Mouse (Mus musculus) layer of hippocampus, adult 11-12 months (tissue): ENCODE measurements around the gene Gm17364.
A peak's percentile ranks its signal among the peaks of the same experiment; 100 is the strongest.
"Not testable (repeated sequence)": the region's sequence is repeated elsewhere in the genome, so short reads cannot be mapped to it uniquely, and the experiment has no call there.

Experiments
- DNase-seq: peaks from one replicate; pipeline ENCODE4 v3.0.0; 2022; ENCODE audit warnings: low spot score

Gm17364 gene

DNA sequence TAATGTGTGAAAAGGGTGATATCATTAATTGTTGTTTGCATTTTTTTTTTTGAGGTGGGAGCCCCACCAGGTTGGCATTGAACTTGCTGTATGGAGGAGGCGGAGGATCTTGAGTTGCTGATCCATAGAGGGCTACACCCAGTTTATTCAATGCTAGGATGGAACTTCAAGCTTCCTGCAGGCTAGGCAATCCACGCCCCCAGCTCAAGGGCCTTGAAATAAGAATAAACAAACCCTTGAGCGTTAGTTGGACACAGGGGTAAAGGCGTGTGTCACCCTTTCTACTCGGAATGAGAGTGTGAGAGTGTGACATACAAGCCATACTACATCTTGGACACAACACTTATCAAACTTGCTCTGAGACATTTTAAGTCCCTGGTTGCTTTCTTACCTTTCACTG, 22.1 kb downstream of the Gm17364 start:
- no peak for DNase-seq

DNA sequence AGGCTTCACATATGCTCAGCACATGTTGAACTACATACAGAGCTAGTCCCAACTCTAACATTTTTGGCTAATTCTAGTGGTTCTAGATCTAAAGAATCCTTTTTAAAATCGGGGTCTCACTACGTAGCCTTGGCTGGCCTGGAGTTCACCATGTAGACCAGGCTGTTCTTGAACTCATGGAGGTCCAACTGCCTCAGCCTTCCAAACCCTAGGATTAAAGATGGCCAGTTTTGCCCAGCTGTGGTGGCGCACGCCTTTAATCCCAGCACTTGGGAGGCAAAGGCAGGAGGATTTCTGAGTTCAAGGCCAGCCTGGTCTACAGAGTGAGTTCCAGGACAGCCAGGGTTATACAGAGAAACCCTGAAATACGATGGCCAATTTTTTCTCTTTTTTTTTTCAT, 22.5 kb downstream of the Gm17364 start:
- not testable (repeated sequence) for DNase-seq

DNA sequence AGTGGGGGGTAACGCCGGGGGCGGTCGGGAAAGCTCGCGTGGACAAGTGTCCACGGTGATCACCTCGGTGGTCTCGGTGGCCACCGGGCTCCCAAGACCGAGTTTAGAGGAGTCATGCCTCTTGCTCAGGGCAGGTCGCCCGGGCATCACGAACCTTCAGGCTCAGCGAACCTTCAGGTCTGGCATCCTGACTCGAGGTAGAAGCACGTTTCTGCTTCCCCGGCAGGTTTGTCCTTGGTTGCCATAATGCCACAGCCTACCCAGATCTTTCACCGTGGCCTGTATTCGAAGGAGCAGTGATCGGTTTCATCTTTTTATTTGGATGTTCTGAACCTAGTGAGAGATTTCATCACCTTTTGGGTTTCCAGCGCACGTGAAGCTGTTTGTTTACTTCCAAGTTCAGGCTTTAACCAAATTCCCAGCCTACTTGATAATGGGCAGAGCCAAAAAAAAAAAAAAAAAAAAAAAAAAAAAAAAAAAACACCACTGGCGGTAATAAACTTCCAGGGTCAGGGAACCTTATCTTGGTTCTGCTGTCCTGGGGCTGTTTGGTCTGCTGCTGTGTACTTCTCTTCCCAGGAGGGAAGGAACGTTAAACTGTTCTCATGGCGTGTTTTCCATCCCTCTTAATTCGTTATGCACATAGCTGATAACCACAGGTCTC, 23.3 kb downstream of the Gm17364 start:
- DNase-seq: no peak

DNA sequence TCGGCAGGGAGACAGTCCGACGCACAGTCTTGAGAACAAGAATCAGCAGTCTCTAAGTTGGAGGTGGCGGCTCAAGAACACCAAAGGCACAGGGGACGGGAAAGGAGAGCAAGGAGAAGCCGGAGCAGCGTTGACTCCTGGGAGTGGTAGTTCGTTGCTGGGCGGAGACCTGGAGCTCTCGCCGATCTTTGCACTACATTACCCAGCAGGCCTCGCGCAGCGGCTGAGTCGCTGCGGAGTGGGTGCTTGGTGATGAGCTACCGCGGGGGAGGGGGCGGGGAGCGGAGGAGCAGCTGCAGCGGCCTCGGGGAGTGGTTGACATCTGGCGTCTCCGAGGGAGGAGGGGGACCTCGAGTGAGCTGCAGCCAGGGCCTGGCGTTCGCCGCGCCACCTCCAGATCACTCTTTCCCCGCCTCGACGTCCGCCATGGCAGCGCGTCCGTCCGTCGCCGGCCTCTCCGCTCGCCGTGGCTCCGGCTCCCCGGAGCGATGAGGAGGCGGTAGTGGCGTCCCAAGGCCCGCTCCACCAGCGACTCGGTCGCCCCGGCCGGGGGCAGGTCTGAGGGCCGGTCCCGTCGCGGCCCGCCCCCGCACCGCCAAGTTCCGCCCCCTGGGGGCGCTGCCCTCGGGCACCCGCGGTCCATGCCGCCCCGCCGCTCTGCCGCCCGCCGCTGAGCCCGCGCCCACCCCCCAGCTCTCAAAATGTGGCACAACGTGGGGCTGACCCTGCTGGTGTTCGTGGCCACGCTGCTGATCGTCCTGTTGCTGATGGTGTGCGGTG, 24.0 kb downstream of the Gm17364 start, which contains the start of gene Smim13:
TSS of gene Smim13 (plus strand) at position 307 of the 780 bp plus-strand sequence.
- DNase-seq: peak; percentile 96

DNA sequence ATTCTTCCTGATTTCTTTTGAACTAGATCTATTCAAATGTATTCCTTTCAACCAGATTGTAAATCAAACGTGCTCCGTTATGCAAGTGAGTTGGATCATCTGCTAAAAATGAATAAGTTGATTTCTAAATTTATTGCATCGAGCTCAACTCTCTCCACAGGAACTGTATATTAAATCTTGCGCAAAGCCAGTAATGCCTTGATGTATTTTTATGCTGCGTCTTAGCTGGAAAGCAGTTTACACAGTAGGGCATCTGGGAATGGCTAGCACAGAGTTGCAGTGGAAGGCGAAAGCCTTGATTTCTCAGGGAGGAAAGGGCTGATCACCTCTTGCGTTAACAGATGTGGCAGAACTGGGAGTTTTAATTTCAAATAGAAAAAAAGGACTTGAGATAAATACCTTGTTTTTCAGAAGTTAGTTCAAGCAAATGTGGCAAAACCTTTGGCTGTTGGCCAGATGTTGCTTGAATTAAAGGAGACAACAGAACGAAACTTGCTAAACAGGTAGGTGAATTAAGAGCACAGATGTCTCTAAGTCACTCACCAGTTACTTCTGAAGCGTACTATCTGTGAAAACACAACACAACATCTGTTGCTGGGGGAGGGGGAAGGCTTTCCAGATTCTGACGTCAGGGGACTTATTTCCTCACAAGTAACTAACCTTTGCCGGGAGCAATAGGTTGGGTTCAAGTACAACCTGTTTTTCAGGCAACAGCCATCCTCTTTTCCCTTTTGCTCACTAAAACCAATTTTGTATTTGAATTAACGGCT, 24.8 kb downstream of the Gm17364 start:
- DNase-seq: no peak

DNA sequence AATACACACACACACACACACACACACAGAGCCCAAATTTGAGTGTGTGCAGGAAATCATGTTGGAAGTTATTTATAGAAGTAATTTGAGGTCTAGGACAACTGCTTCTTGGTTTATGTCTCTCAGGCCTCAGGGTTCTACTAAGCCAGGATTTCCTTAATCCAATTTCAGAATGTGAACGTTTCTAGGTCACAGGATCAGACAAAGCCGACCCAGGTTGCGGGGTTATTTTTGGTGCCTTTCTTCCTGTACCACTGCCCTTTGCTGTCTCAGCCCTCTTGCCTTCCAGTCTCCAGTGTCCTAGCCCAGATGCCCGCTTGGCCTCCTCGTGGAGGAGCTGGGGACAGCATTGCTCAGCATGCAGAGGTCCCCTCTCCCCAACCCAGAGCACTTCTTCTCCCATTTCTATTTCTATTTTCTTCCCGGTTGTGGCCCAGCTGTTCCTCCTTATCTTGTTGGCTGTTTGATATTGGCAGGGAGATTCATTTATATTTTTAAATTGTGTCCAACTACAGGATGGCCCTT, 29.4 kb downstream of the Gm17364 start:
- DNase-seq: no peak

DNA sequence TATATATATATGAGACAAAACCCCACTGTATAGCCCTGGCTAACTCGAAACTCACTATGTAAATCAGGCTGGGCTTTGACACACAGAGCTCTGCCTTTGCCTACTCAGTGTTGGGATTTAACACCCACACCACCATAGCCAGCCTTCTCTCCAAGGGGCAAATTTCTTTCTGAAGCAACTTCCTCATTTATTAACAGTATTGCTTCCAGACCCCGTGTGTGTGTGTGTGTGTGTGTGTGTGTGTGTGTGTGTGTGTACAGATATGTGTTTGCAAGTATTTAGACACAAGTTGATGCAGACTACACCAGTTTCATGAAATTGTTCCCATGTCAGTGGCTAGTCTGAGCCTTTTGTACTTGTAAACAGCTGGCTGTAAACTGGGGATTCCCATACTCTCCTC, 32.2 kb downstream of the Gm17364 start:
- DNase-seq: no peak

DNA sequence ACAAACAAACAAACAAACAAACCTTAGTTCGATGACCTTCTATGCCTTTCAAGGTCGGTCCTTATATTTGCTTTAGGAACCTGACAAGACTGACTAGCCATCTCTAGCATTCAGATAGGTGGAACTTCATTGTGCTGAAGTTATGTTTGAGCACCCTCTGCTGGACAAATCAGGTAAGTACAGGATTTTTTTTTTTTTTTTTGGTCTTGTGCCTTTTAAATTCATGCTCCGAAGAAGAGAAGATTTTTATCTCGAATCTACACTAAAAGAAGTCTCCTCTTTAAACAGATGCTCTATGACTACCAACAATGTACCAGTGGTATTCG, 35.0 kb downstream of the Gm17364 start:
- DNase-seq: peak; percentile 32

DNA sequence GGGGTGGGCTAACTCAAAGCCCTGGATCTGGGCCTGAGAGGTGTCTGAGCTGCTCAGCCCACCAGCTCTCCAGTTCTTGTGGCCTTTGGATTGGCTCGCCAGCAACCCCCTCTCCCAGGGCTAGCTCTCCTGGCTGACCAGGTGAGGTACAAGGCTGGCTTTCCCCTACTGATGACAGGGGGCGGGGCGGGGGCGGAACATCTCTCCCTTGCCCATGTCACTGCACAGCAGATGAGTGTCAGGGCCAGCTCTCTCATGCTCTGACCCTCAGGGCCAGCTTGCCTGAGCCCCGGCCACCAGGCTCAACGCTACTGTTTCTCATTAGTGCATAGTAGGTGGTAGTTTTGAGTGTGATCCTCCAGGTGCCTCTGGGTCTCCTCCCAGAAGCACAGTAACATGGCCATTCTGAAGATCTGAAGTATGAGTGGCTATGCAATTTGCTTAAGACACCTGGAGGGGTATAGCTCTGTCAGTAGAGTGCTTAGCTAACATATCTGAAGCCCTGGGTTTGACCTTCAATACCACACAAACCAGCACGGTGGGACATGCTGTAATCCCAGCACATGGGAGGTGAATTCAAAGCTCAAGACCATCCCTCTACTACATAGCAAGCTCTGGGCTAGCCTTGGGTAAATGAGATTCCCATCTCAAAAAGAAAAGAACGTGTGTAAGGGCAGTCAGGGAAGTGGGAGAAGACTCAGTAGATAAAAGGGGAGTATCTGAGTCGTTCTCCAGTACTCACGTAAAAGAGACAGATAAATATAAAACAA, 35.6 kb downstream of the Gm17364 start:
- DNase-seq: no peak

DNA sequence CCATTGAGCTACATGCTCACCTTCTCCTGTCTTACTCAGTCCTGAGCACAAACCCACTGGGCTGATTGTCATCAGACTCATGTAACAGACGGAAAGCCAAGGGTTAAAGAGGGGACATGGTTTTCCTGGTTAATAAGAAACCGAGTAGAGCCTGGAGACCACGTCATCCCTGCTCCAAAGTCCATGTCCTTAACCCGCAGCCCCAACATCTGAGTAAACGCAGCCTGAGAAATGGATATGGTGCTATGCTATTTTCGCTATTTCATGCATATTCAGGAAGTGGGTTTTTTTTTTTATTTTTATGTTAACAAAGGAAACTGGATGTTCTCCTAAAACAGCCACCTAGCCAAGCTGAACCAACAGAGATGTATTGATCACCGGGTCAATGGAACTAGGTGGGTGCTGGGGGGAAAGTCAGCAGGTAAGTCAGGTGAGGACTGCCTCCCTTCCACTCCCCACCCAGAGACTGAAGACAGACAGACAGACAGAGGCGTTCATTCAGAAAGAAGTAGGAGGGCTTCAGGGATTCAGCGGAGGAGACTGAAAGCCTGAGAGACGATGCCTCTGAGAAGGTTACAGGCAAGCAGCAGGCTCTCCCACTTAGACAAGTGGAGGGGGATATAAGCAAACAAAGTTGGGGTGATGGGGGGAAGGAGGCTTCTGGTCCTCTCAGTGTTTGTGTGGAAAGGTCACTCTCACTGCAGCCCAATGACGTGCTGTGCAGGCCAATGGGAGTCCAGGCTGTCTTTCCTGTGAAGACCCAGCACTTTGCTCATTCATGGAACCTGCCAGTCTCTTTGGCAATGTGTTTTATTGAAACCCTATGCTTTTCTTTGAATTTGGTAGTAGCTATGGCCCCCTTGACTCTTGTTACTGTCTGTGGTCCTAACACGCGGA, 37.7 kb downstream of the Gm17364 start:
- no peak for DNase-seq

DNA sequence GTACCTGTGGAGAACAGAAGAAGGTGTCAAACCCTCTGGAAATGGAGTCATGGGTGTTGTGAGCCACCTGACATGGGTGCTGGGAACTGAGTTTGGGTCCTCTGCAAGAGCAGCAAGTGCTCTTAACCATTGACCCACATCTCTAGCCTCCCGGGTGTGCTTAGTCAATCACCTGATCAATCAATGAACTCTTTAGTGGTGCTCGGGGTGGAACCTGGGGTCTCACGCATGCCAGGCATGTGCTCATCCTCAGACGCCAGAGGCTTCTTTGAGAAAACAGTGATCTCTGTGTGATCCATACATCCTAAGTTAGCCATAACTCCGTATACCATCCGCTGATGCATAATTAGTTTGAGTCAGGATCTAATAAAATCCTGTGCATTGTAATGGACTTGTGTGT, 38.6 kb downstream of the Gm17364 start:
- DNase-seq: no peak

DNA sequence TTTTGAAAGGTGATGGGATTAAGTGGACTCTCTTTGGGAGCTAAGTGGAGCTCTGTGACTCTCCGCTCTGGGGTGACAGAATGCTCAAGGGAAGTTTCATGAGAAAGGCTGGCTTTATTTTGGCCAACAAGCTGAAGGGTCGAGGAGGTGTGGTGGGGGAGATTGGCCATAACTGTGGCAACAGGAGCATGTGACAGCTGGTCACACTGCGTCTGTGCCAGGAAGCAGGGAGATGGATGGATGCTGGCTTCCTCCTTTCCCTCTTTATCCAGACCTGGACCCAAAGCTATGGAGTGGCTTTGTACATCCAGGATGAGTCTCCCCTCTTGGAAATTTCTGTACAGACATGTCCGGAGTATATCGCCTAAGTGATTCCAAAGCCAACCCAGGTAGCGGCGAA, 40.5 kb downstream of the Gm17364 start:
- no peak for DNase-seq

DNA sequence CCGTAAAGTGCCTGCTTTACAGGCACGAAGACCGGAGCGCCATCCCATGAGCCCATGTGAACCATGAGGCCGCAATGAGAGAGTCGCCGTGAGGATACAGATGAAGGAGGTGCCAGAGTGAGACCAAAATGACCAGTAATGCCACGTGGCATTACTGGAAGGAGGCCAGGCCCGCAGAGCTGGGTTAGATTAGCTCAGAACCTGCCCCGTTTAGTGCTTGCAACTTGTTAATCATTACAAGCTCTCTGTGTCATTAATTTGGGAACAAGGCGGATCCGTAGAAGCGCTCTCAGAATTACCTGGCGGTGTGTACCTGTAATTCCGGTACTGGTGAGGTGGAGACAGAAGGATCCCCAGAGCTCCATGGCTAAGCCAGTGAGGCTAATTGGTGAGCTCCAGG, 41.6 kb downstream of the Gm17364 start:
- no peak for DNase-seq

DNA sequence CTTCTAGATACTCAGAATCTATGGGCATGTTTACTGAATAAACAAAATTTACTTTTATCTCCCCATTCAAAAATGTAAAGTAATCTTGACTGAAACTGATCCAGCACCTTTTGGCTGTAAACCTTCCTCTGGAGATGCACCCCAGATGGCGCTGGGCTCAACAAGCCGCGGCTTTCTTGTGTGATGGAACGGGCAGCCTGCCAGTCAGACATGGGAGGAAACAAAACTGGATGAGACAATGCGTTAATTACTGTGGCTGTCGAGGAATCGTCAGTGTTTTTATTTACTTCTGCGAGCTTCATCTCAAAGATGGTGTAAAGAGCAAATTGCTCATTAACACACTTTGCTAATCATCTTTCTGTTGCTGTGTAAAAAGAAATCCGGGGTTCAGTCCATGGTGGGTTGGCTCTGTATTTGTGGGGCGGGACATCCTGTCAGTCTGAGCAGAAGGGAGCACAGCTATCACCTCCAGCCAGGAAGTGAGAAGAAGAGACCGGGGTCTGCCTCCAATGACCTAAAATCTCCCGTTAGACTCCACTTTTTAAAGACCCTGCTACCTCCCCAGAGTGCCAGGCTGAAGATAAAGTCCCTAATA, 42.3 kb downstream of the Gm17364 start:
- peak; percentile 35 for DNase-seq

DNA sequence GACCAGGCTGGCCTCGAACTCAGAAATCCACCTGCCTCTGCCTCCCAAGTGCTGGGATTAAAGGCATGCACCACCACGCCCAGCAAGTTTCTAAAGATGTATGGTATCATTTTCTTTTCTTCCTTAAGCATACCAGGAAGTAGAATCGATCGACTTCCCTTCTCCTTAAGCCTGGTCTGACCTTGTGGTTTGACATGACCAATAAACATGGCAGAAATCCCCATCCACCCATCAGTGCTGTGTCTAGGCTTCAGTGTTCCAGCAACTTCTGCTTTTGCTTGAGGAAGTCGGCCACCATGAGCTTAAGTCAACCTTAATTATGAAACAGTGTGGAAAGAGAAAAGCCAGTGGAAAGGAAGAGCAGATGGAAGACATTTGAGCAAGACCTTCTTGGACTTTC, 43.5 kb downstream of the Gm17364 start:
- DNase-seq: no peak

DNA sequence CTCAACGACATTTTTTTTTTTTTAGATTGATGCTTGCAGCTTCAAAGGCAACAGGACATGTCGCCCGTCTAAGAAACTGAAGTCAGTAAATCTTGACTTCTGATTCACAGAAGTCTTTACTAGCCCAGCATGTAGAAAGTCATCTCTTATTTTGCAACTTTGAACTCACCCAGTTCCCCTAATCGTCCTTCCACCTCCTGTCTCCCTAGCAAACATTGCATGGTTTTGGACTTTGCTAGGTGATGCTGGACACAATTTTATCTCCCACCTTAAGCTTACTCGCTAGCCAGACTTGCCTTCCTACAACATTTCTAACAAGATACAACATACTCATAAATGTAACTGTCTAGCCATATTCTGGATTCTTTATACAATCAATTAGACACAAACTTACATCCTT, 45.7 kb downstream of the Gm17364 start:
- no peak for DNase-seq

DNA sequence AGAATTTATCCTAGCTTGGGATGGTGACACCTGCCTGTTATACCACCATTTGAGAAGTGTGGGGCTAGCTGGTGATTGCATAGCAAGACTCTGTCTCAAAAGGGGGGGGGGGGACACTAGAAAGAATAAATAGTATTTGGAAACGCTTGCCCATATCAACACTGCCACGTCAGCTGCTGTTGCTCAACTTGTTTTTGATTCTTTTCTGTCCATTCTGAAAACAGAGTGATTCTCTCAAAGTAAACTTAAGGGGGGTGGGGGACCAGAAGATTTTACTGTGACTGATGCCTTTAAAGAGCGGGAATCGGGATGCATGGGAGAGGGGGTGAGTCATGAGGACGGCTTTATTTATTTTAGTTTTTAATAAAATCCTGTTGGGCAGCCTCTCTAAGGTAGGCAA, 47.3 kb downstream of the Gm17364 start:
- DNase-seq: no peak
